Mouse (Mus musculus): Measurements from ENCODE around the gene Ilf2.

DNA sequence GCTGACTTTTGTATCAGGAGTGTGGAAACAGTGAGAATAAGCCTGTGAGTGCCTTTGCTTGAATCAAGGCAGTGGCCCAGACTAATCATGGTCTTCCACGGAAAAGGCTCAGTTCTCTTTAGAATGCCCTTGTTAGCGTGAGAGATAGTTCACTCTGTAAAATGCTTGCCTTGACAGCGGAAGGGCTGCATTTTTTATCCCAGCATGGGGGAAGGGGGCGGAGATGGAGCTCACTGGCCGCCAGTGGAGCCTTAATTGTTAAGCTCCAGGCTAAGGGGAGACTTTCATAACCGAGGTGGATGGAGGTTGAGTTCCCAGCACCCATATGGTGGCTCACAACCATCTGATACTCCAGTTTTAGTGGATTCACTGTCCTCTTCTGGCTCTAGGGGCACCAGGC, 27.3 kb upstream of the Ilf2 start:
- no peak for TF ChIP-seq GATA1 (IDR thresholded peaks at IDR 0.05; ENCODE audit: low read length)
- TF ChIP-seq TAL1 (IDR thresholded peaks at IDR 0.05; ENCODE audit: low read length): no peak
